Mouse (Mus musculus) cerebellum, adult 11 months (tissue): ENCODE measurements around the gene Tent5a.

Source experiments
- DNase-seq: peaks from one replicate; pipeline ENCODE4 v3.0.0; 2022

Tent5a gene

GRCm38 (mm10) chr9:85312473-85312872, 14.7 kb downstream of the Tent5a start, which contains the start of gene Gm11114:
Gm11114 (plus strand) TSS chr9:85312773.
- no peak for DNase-seq

- no peak for DNase-seq
Measured at GRCm38 (mm10) chr9:85303378-85303777, 23.8 kb downstream of the Tent5a start.

DNA sequence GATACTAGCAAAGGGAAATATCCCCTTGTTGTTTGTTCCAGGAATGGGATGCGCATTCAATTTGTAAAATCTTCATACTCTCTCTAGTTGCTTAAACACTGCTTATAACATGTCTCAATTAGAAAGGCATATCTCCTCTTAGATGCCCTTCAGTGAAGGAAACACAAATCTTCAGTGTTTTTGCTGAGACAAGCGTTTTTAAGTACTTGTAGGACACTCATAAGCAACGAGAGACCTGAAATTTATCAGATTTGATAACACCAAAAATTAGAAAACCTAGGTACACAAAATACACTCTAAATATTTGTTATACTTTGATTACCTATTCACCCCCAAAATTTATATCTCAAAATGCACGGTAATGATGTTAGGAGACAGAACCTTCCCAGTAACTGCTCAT, 24.3 kb downstream of the Tent5a start:
- DNase-seq: no peak

GRCm38 (mm10) chr9:85274114-85274513, 53.0 kb downstream of the Tent5a start:
- DNase-seq: no peak
